Mouse (Mus musculus): ENCODE measurements around the gene Harbi1. TPM values are rescaled to one million over a fixed set of nuclear protein-coding genes. Genes with fewer than 3 reads are reported as not detected.

Harbi1 gene
- total RNA-seq (2021) = 1 to 10 TPM; 4.9 to 5.6 TPM
- long read RNA-seq, experiment 1, partial matches to known transcripts = 0 of 15 reads
- long read RNA-seq, experiment 1, other reads (novel, unspliced or antisense) = 13 of 15 reads
- long read RNA-seq, experiment 2, transcript Harbi1-201 (3 exons, 2,308 nt) = major isoform, 8 of 16 reads
- long read RNA-seq, experiment 2, partial matches to known transcripts = 0 of 16 reads
- long read RNA-seq, experiment 2, other reads (novel, unspliced or antisense) = 8 of 16 reads

GRCm38 (mm10) chr2:91710272-91711234 is at the start of gene Harbi1, which contains the start of gene Atg13:
Harbi1 (plus strand) TSS chr2:91710852.
Atg13 (minus strand) TSS chr2:91710576.
- intact Hi-C loops (cut with DNase I) = loop anchor here (2.0 kb wide), 1 partner anchor 20 kb away; the partner anchor contains the start of gene Ambra1
- peak within 1 kb of the TSS; percentile 91 for H3K4me3 ChIP-seq
- peak; percentile 96 for DNase-seq
- no peak for TF ChIP-seq CTCF (IDR thresholded peaks at IDR 0.05)
- H3K27ac ChIP-seq = peak within 1 kb of the TSS; percentile 99

GRCm38 (mm10) chr2:91660981-91661380 is 49.7 kb upstream of the Harbi1 start:
- DNase-seq = no peak
- TF ChIP-seq CTCF (IDR thresholded peaks at IDR 0.05) = no peak
- intact Hi-C loops (cut with DNase I) = no loop called here
- Histone ChIP-seq H3K4me3 (no peak overlapping the region), H3K27ac (no peak overlapping the region)

GRCm38 (mm10) chr2:91664780-91665179 is 45.9 kb upstream of the Harbi1 start:
- DNase-seq = no peak
- intact Hi-C loops (cut with DNase I) = no loop called here
- H3K4me3 ChIP-seq = no peak overlapping the region
- no peak for TF ChIP-seq CTCF (IDR thresholded peaks at IDR 0.05)
- H3K27ac ChIP-seq = no peak overlapping the region

- no peak for DNase-seq
- no peak for TF ChIP-seq CTCF (IDR thresholded peaks at IDR 0.05)
- Histone ChIP-seq H3K4me3 (no peak overlapping the region), H3K27ac (peak overlapping the region; percentile 58)
- intact Hi-C loops (cut with DNase I) = no loop called here
These were observed 44.2 kb upstream of the Harbi1 start for GRCm38 (mm10) chr2:91666386-91666910.

- intact Hi-C loops (cut with DNase I) = no loop called here
- TF ChIP-seq CTCF (IDR thresholded peaks at IDR 0.05) = no peak
- no peak for DNase-seq
- Histone ChIP-seq H3K4me3 (no peak overlapping the region), H3K27ac (peak overlapping the region; percentile 24; the same call in 1 of the 2 replicates)
These were observed 42.9 kb upstream of the Harbi1 start for GRCm38 (mm10) chr2:91667747-91668146.

GRCm38 (mm10) chr2:91669326-91669725 is 41.3 kb upstream of the Harbi1 start:
- DNase-seq = no peak
- no peak for TF ChIP-seq CTCF (IDR thresholded peaks at IDR 0.05)
- H3K27ac ChIP-seq = no peak overlapping the region
- intact Hi-C loops (cut with DNase I) = no loop called here
- H3K4me3 ChIP-seq = no peak overlapping the region

GRCm38 (mm10) chr2:91670038-91670437 is 40.6 kb upstream of the Harbi1 start:
- DNase-seq = no peak
- no peak for TF ChIP-seq CTCF (IDR thresholded peaks at IDR 0.05)
- H3K27ac ChIP-seq = no peak overlapping the region
- no peak overlapping the region for H3K4me3 ChIP-seq
- intact Hi-C loops (cut with DNase I) = no loop called here

GRCm38 (mm10) chr2:91673587-91673986 is 37.1 kb upstream of the Harbi1 start:
- intact Hi-C loops (cut with DNase I) = no loop called here
- TF ChIP-seq CTCF (IDR thresholded peaks at IDR 0.05) = no peak
- no peak overlapping the region; the same call in 1 of the 2 replicates for H3K27ac ChIP-seq
- H3K4me3 ChIP-seq = no peak overlapping the region
- DNase-seq = no peak

- Histone ChIP-seq H3K4me3 (no peak overlapping the region), H3K27ac (no peak overlapping the region)
- intact Hi-C loops (cut with DNase I) = no loop called here
- no peak for DNase-seq
- no peak for TF ChIP-seq CTCF (IDR thresholded peaks at IDR 0.05)
These were observed 35.8 kb upstream of the Harbi1 start for GRCm38 (mm10) chr2:91674895-91675294.

- no peak for TF ChIP-seq CTCF (IDR thresholded peaks at IDR 0.05)
- H3K27ac ChIP-seq = no peak overlapping the region
- no peak for DNase-seq
- no peak overlapping the region for H3K4me3 ChIP-seq
- intact Hi-C loops (cut with DNase I) = no loop called here
These were observed 34.2 kb upstream of the Harbi1 start for GRCm38 (mm10) chr2:91676420-91676819.

- intact Hi-C loops (cut with DNase I) = no loop called here
- no peak for DNase-seq
- Histone ChIP-seq H3K27ac (no peak overlapping the region), H3K4me3 (no peak overlapping the region)
- no peak for TF ChIP-seq CTCF (IDR thresholded peaks at IDR 0.05)
These were observed 33.7 kb upstream of the Harbi1 start for GRCm38 (mm10) chr2:91676961-91677360.

GRCm38 (mm10) chr2:91682850-91683249 is 27.8 kb upstream of the Harbi1 start:
- Histone ChIP-seq H3K4me3 (no peak overlapping the region), H3K27ac (peak overlapping the region; percentile 64)
- intact Hi-C loops (cut with DNase I) = no loop called here
- no peak for DNase-seq
- peak; percentile 64 for TF ChIP-seq CTCF (IDR thresholded peaks at IDR 0.05)

GRCm38 (mm10) chr2:91683919-91684318 is 26.7 kb upstream of the Harbi1 start:
- intact Hi-C loops (cut with DNase I) = no loop called here
- DNase-seq = no peak

More at GRCm38 (mm10) chr2:91683919-91684318, 26.7 kb upstream of the Harbi1 start:
- Histone ChIP-seq H3K27ac (peak overlapping the region; percentile 16; the same call in 1 of the 2 replicates), H3K4me3 (no peak overlapping the region)
- no peak for TF ChIP-seq CTCF (IDR thresholded peaks at IDR 0.05)
